Mouse (Mus musculus): ENCODE measurements around the gene Zfyve1. TPM values are rescaled to one million over a fixed set of nuclear protein-coding genes. Genes with fewer than 3 reads are reported as not detected.

The Zfyve1 gene
- total RNA-seq, 2 experiments from 2014 or later: 41.6 to 42.0 TPM

GRCm38 (mm10) chr12:83582106-83582505, 14.9 kb downstream of the Zfyve1 start:
- intact Hi-C loops (cut with DNase I): no loop called here
- DNase-seq: no peak

GRCm38 (mm10) chr12:83580283-83580682, 16.7 kb downstream of the Zfyve1 start:
- intact Hi-C loops (cut with DNase I): no loop called here
- no peak for DNase-seq

- no peak for DNase-seq
- intact Hi-C loops (cut with DNase I): no loop called here
These were observed 18.0 kb downstream of the Zfyve1 start for GRCm38 (mm10) chr12:83578896-83579569.

GRCm38 (mm10) chr12:83578356-83578755, 18.7 kb downstream of the Zfyve1 start:
- intact Hi-C loops (cut with DNase I): no loop called here
- DNase-seq: no peak

GRCm38 (mm10) chr12:83577445-83577844, 19.6 kb downstream of the Zfyve1 start:
- intact Hi-C loops (cut with DNase I): no loop called here
- DNase-seq: no peak

GRCm38 (mm10) chr12:83572717-83573116, 24.3 kb downstream of the Zfyve1 start:
- intact Hi-C loops (cut with DNase I): no loop called here

GRCm38 (mm10) chr12:83569866-83570265, 27.2 kb downstream of the Zfyve1 start:
- intact Hi-C loops (cut with DNase I): loop anchor here (10.0 kb wide), 1 partner anchor 85 kb away; no protein-coding TSS in a partner anchor
- DNase-seq: no peak

More at GRCm38 (mm10) chr12:83572717-83573116, 24.3 kb downstream of the Zfyve1 start:
- DNase-seq: no peak

- intact Hi-C loops (cut with DNase I): loop anchor here (10.0 kb wide), 1 partner anchor 92 kb away; no protein-coding TSS in a partner anchor
- no peak for DNase-seq
These were observed 34.4 kb downstream of the Zfyve1 start for GRCm38 (mm10) chr12:83562589-83562988.

- no peak for DNase-seq
- intact Hi-C loops (cut with DNase I): loop anchor here (10.0 kb wide), 1 partner anchor 95 kb away; no protein-coding TSS in a partner anchor
These were observed 36.8 kb downstream of the Zfyve1 start for GRCm38 (mm10) chr12:83560189-83560588.

- no peak for DNase-seq
- intact Hi-C loops (cut with DNase I): no loop called here
These were observed 38.5 kb downstream of the Zfyve1 start for GRCm38 (mm10) chr12:83558496-83558895.

- intact Hi-C loops (cut with DNase I): no loop called here
- no peak for DNase-seq
These were observed 41.4 kb downstream of the Zfyve1 start for GRCm38 (mm10) chr12:83555605-83556004.

- intact Hi-C loops (cut with DNase I): no loop called here
- no peak for DNase-seq
These were observed 43.2 kb downstream of the Zfyve1 start for GRCm38 (mm10) chr12:83553816-83554215.

GRCm38 (mm10) chr12:83551305-83551704, 45.7 kb downstream of the Zfyve1 start:
- no peak for DNase-seq
- intact Hi-C loops (cut with DNase I): no loop called here

GRCm38 (mm10) chr12:83544791-83545190, 52.2 kb downstream of the Zfyve1 start:
- DNase-seq: no peak
- intact Hi-C loops (cut with DNase I): no loop called here

- DNase-seq: no peak
- intact Hi-C loops (cut with DNase I): no loop called here
These were observed 53.0 kb downstream of the Zfyve1 start for GRCm38 (mm10) chr12:83543997-83544396.

- intact Hi-C loops (cut with DNase I): no loop called here
- peak; percentile 74 for DNase-seq
These were observed 61.0 kb downstream of the Zfyve1 start for GRCm38 (mm10) chr12:83536039-83536438.

- no peak for DNase-seq
- intact Hi-C loops (cut with DNase I): no loop called here
These were observed 61.6 kb downstream of the Zfyve1 start for GRCm38 (mm10) chr12:83535428-83535827.

- no peak for DNase-seq
- intact Hi-C loops (cut with DNase I): no loop called here
These were observed 62.8 kb downstream of the Zfyve1 start for GRCm38 (mm10) chr12:83534190-83534589.

GRCm38 (mm10) chr12:83532966-83533365, 64.1 kb downstream of the Zfyve1 start:
- intact Hi-C loops (cut with DNase I): no loop called here
- DNase-seq: peak; percentile 34

- no peak for DNase-seq
- intact Hi-C loops (cut with DNase I): no loop called here
These were observed 65.0 kb downstream of the Zfyve1 start for GRCm38 (mm10) chr12:83531992-83532391.

GRCm38 (mm10) chr12:83528665-83529064, 68.4 kb downstream of the Zfyve1 start:
- intact Hi-C loops (cut with DNase I): no loop called here
- no peak for DNase-seq

GRCm38 (mm10) chr12:83527816-83528215, 69.2 kb downstream of the Zfyve1 start:
- intact Hi-C loops (cut with DNase I): no loop called here
- DNase-seq: no peak

All from left cerebral cortex, postnatal 4 days (tissue).